Mouse (Mus musculus): Measurements from ENCODE around the gene C5ar1. TPM values are rescaled to one million over a fixed set of nuclear protein-coding genes. Genes with fewer than 3 reads are reported as not detected.
"Not testable (repeated sequence)": the region's sequence is repeated elsewhere in the genome, so short reads cannot be mapped to it uniquely, and the experiment has no call there.

C5ar1 gene
- 2.1 and 2.3 TPM in 2 replicates for polyA plus RNA-seq (2014; fragmentation: Nextera tagmentation; extraction: Ambion mirVana)

GRCm38 (mm10) chr7:16259110-16259590, at the start of gene C5ar1:
Gene C5ar1 (minus strand): TSS chr7:16259540.
- no peak for ATAC-seq (ENCODE audit: insufficient read depth, low FRiP score, low TSS enrichment)
- no peak within 1 kb of the TSS for H3K27ac ChIP-seq (ENCODE audit: low read depth, low read length)
- H3K4me3 ChIP-seq (ENCODE audit: low read depth, low read length) = no peak within 1 kb of the TSS
- H3K4me2 ChIP-seq (ENCODE audit: low read depth) = no peak within 1 kb of the TSS
- no peaks in the 10 kb centered on the region for H3K27me3 ChIP-seq (ENCODE audit: control insufficient read depth, insufficient read depth, low read length)
- H3K36me3 ChIP-seq (ENCODE audit: control insufficient read depth, insufficient read depth, low read length) = no peaks in the 10 kb centered on the region
- H3K9me3 ChIP-seq (ENCODE audit: control insufficient read depth, low read length) = no peaks in the 10 kb centered on the region
- no peak within 1 kb of the TSS for H3K9ac ChIP-seq (ENCODE audit: low read length)
- H3K4me1 ChIP-seq (ENCODE audit: control insufficient read depth, insufficient read depth, low read length) = no peaks in the 10 kb centered on the region
- DNase-seq (ENCODE audit: low spot score) = no peak
- WGBS = 90% methylated on average over 5 of the region's 5 CpGs

GRCm38 (mm10) chr7:16308555-16309317, 49.4 kb upstream of the C5ar1 start:
- Histone ChIP-seq H3K9me3 (ENCODE audit: control insufficient read depth, low read length) (no peaks in the 10 kb centered on the region), H3K4me1 (ENCODE audit: control insufficient read depth, insufficient read depth, low read length) (peaks cover 39% of the 10 kb centered on the region), H3K27ac (ENCODE audit: low read depth, low read length) (no peak overlapping the region), H3K27me3 (ENCODE audit: control insufficient read depth, insufficient read depth, low read length) (no peaks in the 10 kb centered on the region), H3K4me3 (ENCODE audit: low read depth, low read length) (peak overlapping the region; percentile 76), H3K4me2 (ENCODE audit: low read depth) (peak overlapping the region; percentile 99), H3K36me3 (ENCODE audit: control insufficient read depth, insufficient read depth, low read length) (no peaks in the 10 kb centered on the region), H3K9ac (ENCODE audit: low read length) (peak overlapping the region; percentile 57)
- 38% methylated on average over 16 of the region's 16 CpGs for WGBS
- ATAC-seq (ENCODE audit: insufficient read depth, low FRiP score, low TSS enrichment) (no peak), DNase-seq (ENCODE audit: low spot score) (no peak)

GRCm38 (mm10) chr7:16308093-16308492, 48.8 kb upstream of the C5ar1 start, which contains the start of gene Bbc3:
Gene Bbc3 (plus strand): TSS chr7:16308393.
- Histone ChIP-seq H3K9ac (ENCODE audit: low read length) (peak within 1 kb of the TSS; percentile 57), H3K4me1 (ENCODE audit: control insufficient read depth, insufficient read depth, low read length) (peaks cover 34% of the 10 kb centered on the region), H3K4me3 (ENCODE audit: low read depth, low read length) (peak within 1 kb of the TSS; percentile 76), H3K4me2 (ENCODE audit: low read depth) (peak within 1 kb of the TSS; percentile 99)
- not testable (repeated sequence) for H3K36me3 ChIP-seq (ENCODE audit: control insufficient read depth, insufficient read depth, low read length); DNase-seq (ENCODE audit: low spot score); H3K9me3 ChIP-seq (ENCODE audit: control insufficient read depth, low read length); H3K27ac ChIP-seq (ENCODE audit: low read depth, low read length); ATAC-seq (ENCODE audit: insufficient read depth, low FRiP score, low TSS enrichment); H3K27me3 ChIP-seq (ENCODE audit: control insufficient read depth, insufficient read depth, low read length)
- WGBS = 60% methylated on average over 1 of the region's 1 CpGs

- DNase-seq (ENCODE audit: low spot score); H3K27ac ChIP-seq (ENCODE audit: low read depth, low read length); H3K36me3 ChIP-seq (ENCODE audit: control insufficient read depth, insufficient read depth, low read length); H3K9me3 ChIP-seq (ENCODE audit: control insufficient read depth, low read length); H3K27me3 ChIP-seq (ENCODE audit: control insufficient read depth, insufficient read depth, low read length); H3K4me2 ChIP-seq (ENCODE audit: low read depth); ATAC-seq (ENCODE audit: insufficient read depth, low FRiP score, low TSS enrichment); H3K4me3 ChIP-seq (ENCODE audit: low read depth, low read length); H3K9ac ChIP-seq (ENCODE audit: low read length): not testable (repeated sequence)
- H3K4me1 ChIP-seq (ENCODE audit: control insufficient read depth, insufficient read depth, low read length) = peaks cover 24% of the 10 kb centered on the region
- 78% methylated on average over 6 of the region's 6 CpGs for WGBS
Observed at GRCm38 (mm10) chr7:16307141-16307540, 47.8 kb upstream of the C5ar1 start.

GRCm38 (mm10) chr7:16299419-16300035, 40.2 kb upstream of the C5ar1 start:
- WGBS = under 1% methylated on average over 50 of the region's 52 CpGs
- no peaks in the 10 kb centered on the region for H3K9me3 ChIP-seq (ENCODE audit: control insufficient read depth, low read length)
- peak; percentile 92 for DNase-seq (ENCODE audit: low spot score)
- H3K27ac ChIP-seq (ENCODE audit: low read depth, low read length) = no peak overlapping the region; the same call in 1 of the 2 replicates
- H3K27me3 ChIP-seq (ENCODE audit: control insufficient read depth, insufficient read depth, low read length) = no peaks in the 10 kb centered on the region
- peak overlapping the region; percentile 34 for H3K4me3 ChIP-seq (ENCODE audit: low read depth, low read length)
- H3K4me1 ChIP-seq (ENCODE audit: control insufficient read depth, insufficient read depth, low read length) = peaks cover 6% of the 10 kb centered on the region
- peak overlapping the region; percentile 74 for H3K4me2 ChIP-seq (ENCODE audit: low read depth)
- no peaks in the 10 kb centered on the region for H3K36me3 ChIP-seq (ENCODE audit: control insufficient read depth, insufficient read depth, low read length)
- ATAC-seq (ENCODE audit: insufficient read depth, low FRiP score, low TSS enrichment) = peak; percentile 87
- H3K9ac ChIP-seq (ENCODE audit: low read length) = peak overlapping the region; percentile 47

- no peaks in the 10 kb centered on the region for H3K9me3 ChIP-seq (ENCODE audit: control insufficient read depth, low read length)
- H3K4me2 ChIP-seq (ENCODE audit: low read depth) = peak overlapping the region; percentile 74
- H3K9ac ChIP-seq (ENCODE audit: low read length) = peak overlapping the region; percentile 47; the same call in 1 of the 2 replicates
- H3K4me3 ChIP-seq (ENCODE audit: low read depth, low read length) = peak overlapping the region; percentile 34
- 75% methylated on average over 5 of the region's 5 CpGs for WGBS
- H3K36me3 ChIP-seq (ENCODE audit: control insufficient read depth, insufficient read depth, low read length) = no peaks in the 10 kb centered on the region
- no peak overlapping the region; the same call in 1 of the 2 replicates for H3K27ac ChIP-seq (ENCODE audit: low read depth, low read length)
- H3K4me1 ChIP-seq (ENCODE audit: control insufficient read depth, insufficient read depth, low read length) = peaks cover 6% of the 10 kb centered on the region
- no peaks in the 10 kb centered on the region for H3K27me3 ChIP-seq (ENCODE audit: control insufficient read depth, insufficient read depth, low read length)
- DNase-seq (ENCODE audit: low spot score) (no peak), ATAC-seq (ENCODE audit: insufficient read depth, low FRiP score, low TSS enrichment) (no peak)
Observed at GRCm38 (mm10) chr7:16298927-16299326, 39.6 kb upstream of the C5ar1 start.

- no peak for ATAC-seq (ENCODE audit: insufficient read depth, low FRiP score, low TSS enrichment)
- H3K9ac ChIP-seq (ENCODE audit: low read length) = no peak overlapping the region
- H3K4me2 ChIP-seq (ENCODE audit: low read depth) = no peak overlapping the region
- no peak overlapping the region for H3K27ac ChIP-seq (ENCODE audit: low read depth, low read length)
- H3K9me3 ChIP-seq (ENCODE audit: control insufficient read depth, low read length) = no peaks in the 10 kb centered on the region
- peaks cover 6% of the 10 kb centered on the region for H3K4me1 ChIP-seq (ENCODE audit: control insufficient read depth, insufficient read depth, low read length)
- H3K4me3 ChIP-seq (ENCODE audit: low read depth, low read length) = no peak overlapping the region
- no peak for DNase-seq (ENCODE audit: low spot score)
- 47% methylated on average over 2 of the region's 2 CpGs for whole genome bisulfite sequencing
- no peaks in the 10 kb centered on the region for H3K36me3 ChIP-seq (ENCODE audit: control insufficient read depth, insufficient read depth, low read length)
- H3K27me3 ChIP-seq (ENCODE audit: control insufficient read depth, insufficient read depth, low read length) = no peaks in the 10 kb centered on the region
Observed at GRCm38 (mm10) chr7:16297616-16298015, 38.3 kb upstream of the C5ar1 start.

- Histone ChIP-seq H3K4me2 (ENCODE audit: low read depth) (peak overlapping the region; percentile 51), H3K27ac (ENCODE audit: low read depth, low read length) (0 out of 2 replicates have a peak overlapping the region, but pooled peaks have one; percentile 24), H3K9ac (ENCODE audit: low read length) (peak overlapping the region; percentile 42; the same call in 1 of the 2 replicates), H3K4me1 (ENCODE audit: control insufficient read depth, insufficient read depth, low read length) (peaks cover 6% of the 10 kb centered on the region), H3K27me3 (ENCODE audit: control insufficient read depth, insufficient read depth, low read length) (no peaks in the 10 kb centered on the region), H3K9me3 (ENCODE audit: control insufficient read depth, low read length) (no peaks in the 10 kb centered on the region), H3K4me3 (ENCODE audit: low read depth, low read length) (peak overlapping the region; percentile 21), H3K36me3 (ENCODE audit: control insufficient read depth, insufficient read depth, low read length) (no peaks in the 10 kb centered on the region)
- WGBS = 2% methylated on average over 21 of the region's 22 CpGs
- ATAC-seq (ENCODE audit: insufficient read depth, low FRiP score, low TSS enrichment) = no peak
- DNase-seq (ENCODE audit: low spot score) = peak; percentile 87
Observed at GRCm38 (mm10) chr7:16296766-16297390, 37.5 kb upstream of the C5ar1 start.

All from neural tube, embryonic 11.5 days (tissue).